12 mouse cellular contexts compared by ENCODE assay signal in genomic region chr5:9015352-9015751, GRCm38 (mm10). TPM values are rescaled to one million over a fixed set of nuclear protein-coding genes. Genes with fewer than 3 reads are reported as not detected.
DNase-seq lines count a peak whose midpoint lies in the region; ATAC-seq and TF ChIP-seq lines count a peak whose summit lies in the region.
"Had no signal": no experiment of that assay in that cellular context is flagged by ENCODE, and none has a peak within 500 bp of the region (broad histone marks: within the 10 kb centered on the region; RNA-seq: fewer than 3 reads in every experiment).

No protein-coding gene starts in this region.

- 0 out of 2 replicates have a peak overlapping the region, but pooled peaks have one; percentile 25 for H3K27ac ChIP-seq in kidney, postnatal 0 days
- no peak overlapping the region for H3K27ac ChIP-seq in kidney, embryonic 15.5 days
- H3K27ac ChIP-seq: forebrain, embryonic 12.5 days; limb, embryonic 12.5 days had no signal

- H3K9me3 ChIP-seq in kidney, postnatal 0 days (replicated peaks; ENCODE audit: low read length): no peaks in the 10 kb centered on the region
- H3K9me3 ChIP-seq in kidney, embryonic 15.5 days (replicated peaks): no peaks in the 10 kb centered on the region
- H3K9me3 ChIP-seq: forebrain, embryonic 12.5 days; limb, embryonic 12.5 days had no signal

- H3K9ac ChIP-seq in kidney, postnatal 0 days (ENCODE audit: low read depth, low read length): no peak overlapping the region
- no peak overlapping the region for H3K9ac ChIP-seq in kidney, embryonic 15.5 days
- H3K9ac ChIP-seq: forebrain, embryonic 12.5 days; limb, embryonic 12.5 days had no signal

- H3K36me3 ChIP-seq in kidney, postnatal 0 days (ENCODE audit: insufficient read depth, low read length): no peaks in the 10 kb centered on the region
- H3K36me3 ChIP-seq in kidney, embryonic 15.5 days: no peaks in the 10 kb centered on the region
- H3K36me3 ChIP-seq: forebrain, embryonic 12.5 days; limb, embryonic 12.5 days had no signal

- no peak overlapping the region for H3K4me3 ChIP-seq in kidney, postnatal 0 days (replicated peaks; ENCODE audit: low read depth, low read length)
- no peak overlapping the region for H3K4me3 ChIP-seq in kidney, embryonic 15.5 days (replicated peaks)
- H3K4me3 ChIP-seq: forebrain, embryonic 12.5 days; limb, embryonic 12.5 days had no signal

- no peak for DNase-seq in kidney, postnatal 0 days (ENCODE audit: low spot score)
- DNase-seq in thymus, postnatal 14 days: peak; percentile 60
- no peak for DNase-seq in cerebellum, postnatal 25 days
- DNase-seq in kidney, adult 18-20 months: no peak
- DNase-seq: lung, adult 18-20 months; midbrain, embryonic 14.5 days had no signal

- H3K4me2 ChIP-seq in kidney, postnatal 0 days (ENCODE audit: low read length): no peak overlapping the region
- H3K4me2 ChIP-seq in kidney, embryonic 15.5 days: no peak overlapping the region
- H3K4me2 ChIP-seq: forebrain, embryonic 12.5 days; limb, embryonic 12.5 days had no signal

- WGBS in kidney, postnatal 0 days: 64% methylated on average over 3 of the region's 3 CpGs
- WGBS in kidney, embryonic 15.5 days: 73% methylated on average over 3 of the region's 3 CpGs

- H3K27me3 ChIP-seq in kidney, postnatal 0 days (ENCODE audit: insufficient read depth, low read length): no peaks in the 10 kb centered on the region
- H3K27me3 ChIP-seq in kidney, embryonic 15.5 days: no peaks in the 10 kb centered on the region
- H3K27me3 ChIP-seq: forebrain, embryonic 12.5 days; limb, embryonic 12.5 days had no signal

- ATAC-seq in kidney, postnatal 0 days (replicated peaks; ENCODE audit: low FRiP score, low read depth): no peak
- no peak for ATAC-seq in kidney, embryonic 15.5 days (replicated peaks; ENCODE audit: low FRiP score)
- ATAC-seq in activated CD4-positive, CD25-positive, alpha-beta regulatory T cell, adult 4 months: peak; percentile 82
- ATAC-seq in megakaryocyte, adult 5-6 weeks (ENCODE audit: poor library complexity, severe bottlenecking): peak; percentile 87
- ATAC-seq: intestine, embryonic 16.5 days had no signal

- no peaks in the 10 kb centered on the region for H3K4me1 ChIP-seq in kidney, postnatal 0 days (replicated peaks; ENCODE audit: insufficient read depth, low read length)
- no peaks in the 10 kb centered on the region for H3K4me1 ChIP-seq in kidney, embryonic 15.5 days
- H3K4me1 ChIP-seq: limb, embryonic 12.5 days had no signal

- no peak for TF ChIP-seq CTCF in kidney, postnatal 0 days (IDR thresholded peaks at IDR 0.05; ENCODE audit: low read depth)

RNA-seq across cellular contexts. Expression of gene Crot, which starts 18.2 kb away (rescaled TPM):
- 70.0 and 72.9 TPM in 2 replicates for polyA plus RNA-seq in kidney, postnatal 0 days (2015; fragmentation: Nextera tagmentation; extraction: Ambion mirVana)
- polyA plus RNA-seq in kidney, embryonic 15.5 days (2015; fragmentation: Nextera tagmentation; extraction: Ambion mirVana): 47.9 and 48.5 TPM in 2 replicates
- polyA plus RNA-seq in activated CD4-positive, CD25-positive, alpha-beta regulatory T cell, adult 4 months (2017; shearing (Covaris generic)): 10 to 100 TPM; 76.4 to 83.8 TPM
- 35.4 and 37.9 TPM in 2 replicates for total RNA-seq in megakaryocyte, adult 5-6 weeks (2015)
- total RNA-seq in megakaryocyte, adult 5-6 weeks (2017): 48.1 and 50.4 TPM in 2 replicates

Comparison
In these comparisons a context has a peak if more than half of its experiments do, and no peak if none do; other contexts are left out.
1. ATAC-seq: peak in activated CD4-positive, CD25-positive, alpha-beta regulatory T cell, adult 4 months (single experiment) and megakaryocyte, adult 5-6 weeks (single experiment); none in kidney, postnatal 0 days (single experiment) and kidney, embryonic 15.5 days (single experiment).